Mouse (Mus musculus): ENCODE measurements around the gene Tctex1d4. TPM values are rescaled to one million over a fixed set of nuclear protein-coding genes. Genes with fewer than 3 reads are reported as not detected.

Gene Tctex1d4
- polyA plus RNA-seq, 1 experiment from 2014 or later = 3.6 TPM

DNA sequence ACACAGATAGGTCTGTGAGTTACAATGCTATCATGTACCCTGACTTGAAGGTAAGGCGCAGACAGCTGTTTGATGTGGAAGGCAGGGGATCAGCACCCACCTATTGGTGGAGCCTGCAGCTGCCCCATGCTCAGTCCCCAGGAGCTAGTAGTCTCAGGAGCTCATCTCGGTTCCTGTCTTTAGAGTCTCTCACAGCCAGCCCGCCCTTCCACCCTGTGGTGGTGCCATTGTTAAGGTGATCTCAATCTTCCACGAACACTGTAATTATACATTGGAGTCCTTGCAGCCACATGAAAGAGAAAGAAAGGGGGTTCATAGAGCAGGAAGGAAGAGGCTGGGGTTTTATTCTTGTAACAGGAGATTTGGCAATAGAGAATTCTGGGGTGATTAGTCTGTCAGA lies 26.6 kb upstream of the Tctex1d4 start:
- Histone ChIP-seq H3K27me3 (ENCODE audit: control insufficient read depth, insufficient read depth, low read depth, low read length) (no peaks in the 10 kb centered on the region), H3K4me3 (ENCODE audit: low read length) (no peak overlapping the region), H3K27ac (ENCODE audit: low read length) (no peak overlapping the region), H3K4me2 (ENCODE audit: low read depth, low read length) (no peak overlapping the region), H3K9ac (ENCODE audit: low read length) (no peak overlapping the region), H3K4me1 (replicated peaks; ENCODE audit: control insufficient read depth, insufficient read depth, low read length) (peaks cover 36% of the 10 kb centered on the region), H3K9me3 (ENCODE audit: control insufficient read depth, low read length) (no peaks in the 10 kb centered on the region), H3K36me3 (ENCODE audit: control insufficient read depth, insufficient read depth, low read length) (no peaks in the 10 kb centered on the region; the same call in 1 of the 2 replicates)
- no peak for ATAC-seq (ENCODE audit: low read depth)
- 81% methylated on average over 4 of the region's 4 CpGs for WGBS

DNA sequence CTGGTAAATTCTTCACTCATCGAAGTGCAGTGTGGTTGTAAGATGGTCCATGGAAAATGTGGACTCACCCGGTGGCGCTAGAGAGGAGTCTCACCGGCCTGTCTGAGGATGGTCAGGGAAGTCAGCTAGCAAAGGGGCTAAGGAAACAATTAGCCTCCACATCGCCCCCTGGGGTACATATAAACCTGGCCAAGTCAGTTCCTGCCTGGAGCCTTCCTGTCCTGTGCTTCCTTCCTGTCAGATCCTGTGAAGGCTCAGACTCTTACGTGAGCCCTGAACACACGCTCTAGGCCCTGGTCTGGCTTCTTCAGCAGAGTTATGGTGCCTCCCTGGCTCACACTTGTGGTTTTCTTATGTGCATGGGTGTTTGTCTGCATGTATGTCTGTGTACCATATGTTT lies 25.4 kb upstream of the Tctex1d4 start:
- Histone ChIP-seq H3K9me3 (ENCODE audit: control insufficient read depth, low read length) (no peaks in the 10 kb centered on the region), H3K27ac (ENCODE audit: low read length) (0 out of 2 replicates have a peak overlapping the region, but pooled peaks have one; percentile 4), H3K4me3 (ENCODE audit: low read length) (no peak overlapping the region), H3K4me1 (replicated peaks; ENCODE audit: control insufficient read depth, insufficient read depth, low read length) (peaks cover 34% of the 10 kb centered on the region), H3K9ac (ENCODE audit: low read length) (no peak overlapping the region), H3K4me2 (ENCODE audit: low read depth, low read length) (no peak overlapping the region), H3K27me3 (ENCODE audit: control insufficient read depth, insufficient read depth, low read depth, low read length) (no peaks in the 10 kb centered on the region), H3K36me3 (ENCODE audit: control insufficient read depth, insufficient read depth, low read length) (no peaks in the 10 kb centered on the region; the same call in 1 of the 2 replicates)
- ATAC-seq (ENCODE audit: low read depth) = no peak
- WGBS = 46% methylated on average over 7 of the region's 7 CpGs

DNA sequence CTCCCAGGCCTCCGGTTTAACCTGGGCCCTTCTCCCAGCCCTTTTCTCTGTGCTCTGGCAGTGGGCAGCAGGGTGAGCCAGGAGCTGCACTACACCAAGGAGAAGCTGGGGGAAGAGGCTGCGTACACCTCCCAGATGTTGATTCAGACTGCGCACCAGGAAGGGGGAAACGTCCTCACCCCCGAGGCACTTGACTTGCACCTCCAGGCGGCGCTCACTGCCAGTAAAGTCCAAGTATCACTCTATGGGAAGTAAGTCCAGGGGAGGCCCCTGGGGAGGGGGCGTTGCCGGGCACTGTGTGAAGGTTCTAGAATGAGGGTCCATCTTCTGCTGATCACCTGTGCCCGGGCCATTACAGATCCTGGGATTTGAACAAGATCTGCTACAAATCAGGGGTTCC lies 21.9 kb upstream of the Tctex1d4 start:
- H3K27ac ChIP-seq (ENCODE audit: low read length) = no peak overlapping the region
- no peak overlapping the region for H3K4me3 ChIP-seq (ENCODE audit: low read length)
- H3K9ac ChIP-seq (ENCODE audit: low read length) = no peak overlapping the region
- H3K36me3 ChIP-seq (ENCODE audit: control insufficient read depth, insufficient read depth, low read length) = peaks cover 5% of the 10 kb centered on the region; the same call in 1 of the 2 replicates
- no peaks in the 10 kb centered on the region for H3K27me3 ChIP-seq (ENCODE audit: control insufficient read depth, insufficient read depth, low read depth, low read length)
- H3K9me3 ChIP-seq (ENCODE audit: control insufficient read depth, low read length) = no peaks in the 10 kb centered on the region
- no peak overlapping the region for H3K4me2 ChIP-seq (ENCODE audit: low read depth, low read length)
- WGBS = 64% methylated on average over 10 of the region's 10 CpGs
- no peak for ATAC-seq (ENCODE audit: low read depth)
- H3K4me1 ChIP-seq (replicated peaks; ENCODE audit: control insufficient read depth, insufficient read depth, low read length) = peaks cover 11% of the 10 kb centered on the region; the same call in 1 of the 2 replicates

DNA sequence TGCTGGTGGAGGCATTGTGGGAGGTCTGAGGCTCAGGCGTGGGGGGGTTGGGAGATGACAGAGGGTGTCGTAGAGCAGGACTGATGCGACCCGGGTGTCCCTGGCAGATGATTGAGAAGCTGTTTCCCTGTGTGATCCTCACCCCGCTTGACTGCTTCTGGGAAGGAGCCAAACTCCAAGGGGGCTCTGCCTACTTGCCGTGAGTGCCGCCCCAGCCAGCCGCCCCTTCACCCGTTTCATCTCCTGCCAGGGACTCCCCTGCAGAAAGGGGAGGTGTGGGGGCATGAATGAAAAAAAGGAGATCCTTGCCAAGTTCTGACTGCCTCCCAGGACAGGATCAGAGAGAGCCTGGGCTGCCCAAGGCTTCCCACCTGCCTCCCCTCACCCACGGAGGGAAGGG lies 21.5 kb upstream of the Tctex1d4 start:
- Histone ChIP-seq H3K9ac (ENCODE audit: low read length) (0 out of 2 replicates have a peak overlapping the region, but pooled peaks have one; percentile 28), H3K4me1 (replicated peaks; ENCODE audit: control insufficient read depth, insufficient read depth, low read length) (peaks cover 11% of the 10 kb centered on the region; the same call in 1 of the 2 replicates), H3K4me3 (ENCODE audit: low read length) (no peak overlapping the region), H3K9me3 (ENCODE audit: control insufficient read depth, low read length) (no peaks in the 10 kb centered on the region), H3K4me2 (ENCODE audit: low read depth, low read length) (no peak overlapping the region), H3K27ac (ENCODE audit: low read length) (no peak overlapping the region), H3K36me3 (ENCODE audit: control insufficient read depth, insufficient read depth, low read length) (peaks cover 8% of the 10 kb centered on the region; the same call in 1 of the 2 replicates), H3K27me3 (ENCODE audit: control insufficient read depth, insufficient read depth, low read depth, low read length) (no peaks in the 10 kb centered on the region)
- WGBS = 39% methylated on average over 10 of the region's 10 CpGs
- no peak for ATAC-seq (ENCODE audit: low read depth)

DNA sequence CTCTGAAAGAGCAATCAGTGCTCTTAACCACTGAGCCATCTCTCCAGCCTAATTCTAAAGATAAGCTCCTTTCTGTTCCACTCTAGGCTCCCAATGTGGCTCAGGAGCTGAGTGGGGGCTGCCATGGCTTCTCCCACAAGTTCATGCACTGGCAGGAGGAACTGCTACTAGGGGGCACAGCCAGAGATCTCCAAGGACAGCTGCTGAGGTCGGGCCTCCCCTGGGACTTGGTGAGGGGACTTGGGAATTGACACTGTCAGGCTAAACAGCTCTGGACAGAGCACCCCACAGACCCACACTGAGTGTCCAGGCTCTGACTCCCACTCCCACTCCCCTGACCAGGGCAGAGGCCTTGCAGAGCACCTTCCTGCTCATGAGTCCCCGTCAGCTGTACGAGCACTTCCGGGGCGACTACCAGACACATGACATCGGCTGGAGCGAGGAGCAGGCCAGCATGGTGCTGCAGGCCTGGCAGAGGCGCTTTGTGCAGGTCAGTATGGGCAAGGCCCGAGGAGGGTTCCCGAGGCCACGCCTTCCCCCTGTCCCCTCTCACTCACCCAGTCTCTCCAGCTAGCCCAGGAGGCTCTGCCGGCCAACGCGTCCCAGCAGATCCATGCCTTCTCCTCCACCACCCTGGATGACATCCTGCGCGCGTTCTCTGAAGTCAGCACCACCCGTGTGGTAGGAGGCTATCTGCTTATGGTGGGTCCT lies 18.6 kb upstream of the Tctex1d4 start:
- H3K36me3 ChIP-seq (ENCODE audit: control insufficient read depth, insufficient read depth, low read length) = peaks cover 10% of the 10 kb centered on the region; the same call in 1 of the 2 replicates
- no peaks in the 10 kb centered on the region for H3K27me3 ChIP-seq (ENCODE audit: control insufficient read depth, insufficient read depth, low read depth, low read length)
- H3K27ac ChIP-seq (ENCODE audit: low read length) = no peak overlapping the region
- peaks cover 8% of the 10 kb centered on the region; the same call in 1 of the 2 replicates for H3K4me1 ChIP-seq (replicated peaks; ENCODE audit: control insufficient read depth, insufficient read depth, low read length)
- ATAC-seq (ENCODE audit: low read depth) = no peak
- H3K4me3 ChIP-seq (ENCODE audit: low read length) = no peak overlapping the region
- no peak overlapping the region for H3K4me2 ChIP-seq (ENCODE audit: low read depth, low read length)
- no peak overlapping the region for H3K9ac ChIP-seq (ENCODE audit: low read length)
- H3K9me3 ChIP-seq (ENCODE audit: control insufficient read depth, low read length) = no peaks in the 10 kb centered on the region
- WGBS = 88% methylated on average over 18 of the region's 18 CpGs

DNA sequence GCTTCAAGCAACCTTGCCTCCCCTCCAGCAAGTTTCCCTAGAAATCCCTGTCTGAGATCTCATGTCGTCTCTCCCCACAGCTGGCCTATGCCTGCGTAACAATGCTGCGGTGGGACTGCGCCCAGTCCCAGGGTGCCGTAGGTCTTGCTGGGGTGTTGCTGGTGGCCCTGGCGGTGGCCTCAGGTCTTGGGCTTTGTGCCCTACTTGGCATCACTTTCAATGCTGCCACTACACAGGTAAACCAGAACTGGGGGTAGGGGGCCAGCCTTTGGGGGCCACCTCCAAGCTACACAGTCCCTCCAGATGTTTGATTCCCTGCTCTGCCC lies 18.1 kb upstream of the Tctex1d4 start:
- Histone ChIP-seq H3K9me3 (ENCODE audit: control insufficient read depth, low read length) (no peaks in the 10 kb centered on the region), H3K4me1 (replicated peaks; ENCODE audit: control insufficient read depth, insufficient read depth, low read length) (peaks cover 8% of the 10 kb centered on the region; the same call in 1 of the 2 replicates), H3K27ac (ENCODE audit: low read length) (no peak overlapping the region), H3K9ac (ENCODE audit: low read length) (no peak overlapping the region), H3K27me3 (ENCODE audit: control insufficient read depth, insufficient read depth, low read depth, low read length) (no peaks in the 10 kb centered on the region), H3K4me3 (ENCODE audit: low read length) (no peak overlapping the region), H3K36me3 (ENCODE audit: control insufficient read depth, insufficient read depth, low read length) (peaks cover 10% of the 10 kb centered on the region; the same call in 1 of the 2 replicates), H3K4me2 (ENCODE audit: low read depth, low read length) (no peak overlapping the region)
- no peak for ATAC-seq (ENCODE audit: low read depth)
- 89% methylated on average over 6 of the region's 6 CpGs for WGBS

DNA sequence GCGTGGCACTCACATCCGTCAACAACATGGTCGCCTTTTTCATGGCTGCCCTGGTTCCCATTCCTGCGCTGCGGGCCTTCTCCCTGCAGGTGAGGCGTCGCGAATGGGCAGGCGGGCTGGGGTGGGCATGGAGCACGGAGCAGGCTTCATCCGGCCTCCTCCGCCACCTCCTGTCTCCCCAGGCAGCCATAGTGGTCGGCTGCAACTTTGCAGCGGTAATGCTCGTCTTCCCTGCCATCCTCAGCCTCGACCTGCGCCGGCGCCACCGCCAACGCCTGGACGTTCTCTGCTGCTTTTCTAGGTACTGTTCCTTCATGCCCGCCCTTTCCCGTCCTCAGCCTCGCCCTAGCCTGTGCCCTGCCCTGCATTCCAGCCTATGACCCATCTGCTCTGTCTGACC lies 17.3 kb upstream of the Tctex1d4 start:
- H3K4me2 ChIP-seq (ENCODE audit: low read depth, low read length) = no peak overlapping the region
- no peak overlapping the region for H3K9ac ChIP-seq (ENCODE audit: low read length)
- H3K27me3 ChIP-seq (ENCODE audit: control insufficient read depth, insufficient read depth, low read depth, low read length) = no peaks in the 10 kb centered on the region
- H3K9me3 ChIP-seq (ENCODE audit: control insufficient read depth, low read length) = no peaks in the 10 kb centered on the region
- no peak for ATAC-seq (ENCODE audit: low read depth)
- 90% methylated on average over 25 of the region's 25 CpGs for WGBS
- peaks cover 12% of the 10 kb centered on the region; the same call in 1 of the 2 replicates for H3K36me3 ChIP-seq (ENCODE audit: control insufficient read depth, insufficient read depth, low read length)
- H3K4me1 ChIP-seq (replicated peaks; ENCODE audit: control insufficient read depth, insufficient read depth, low read length) = peaks cover 7% of the 10 kb centered on the region; the same call in 1 of the 2 replicates
- H3K27ac ChIP-seq (ENCODE audit: low read length) = no peak overlapping the region
- no peak overlapping the region for H3K4me3 ChIP-seq (ENCODE audit: low read length)

DNA sequence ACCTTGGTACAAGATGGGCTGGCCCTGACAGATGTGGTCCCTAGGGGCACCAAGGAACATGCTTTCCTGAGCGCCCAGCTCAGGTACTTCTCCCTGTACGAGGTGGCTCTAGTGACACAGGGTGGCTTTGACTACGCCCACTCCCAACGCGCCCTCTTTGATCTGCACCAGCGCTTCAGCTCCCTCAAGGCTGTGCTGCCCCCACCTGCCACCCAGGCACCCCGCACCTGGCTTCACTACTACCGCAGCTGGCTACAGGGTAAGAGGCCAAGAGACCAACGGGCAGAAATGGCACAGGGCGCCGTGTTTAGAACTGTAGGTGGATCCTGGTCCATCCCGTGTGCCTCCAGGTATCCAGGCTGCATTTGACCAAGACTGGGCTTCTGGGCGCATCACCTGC lies 16.3 kb upstream of the Tctex1d4 start:
- no peaks in the 10 kb centered on the region for H3K9me3 ChIP-seq (ENCODE audit: control insufficient read depth, low read length)
- H3K27me3 ChIP-seq (ENCODE audit: control insufficient read depth, insufficient read depth, low read depth, low read length) = no peaks in the 10 kb centered on the region
- ATAC-seq (ENCODE audit: low read depth) = no peak
- 92% methylated on average over 13 of the region's 13 CpGs for WGBS
- H3K4me3 ChIP-seq (ENCODE audit: low read length) = no peak overlapping the region
- no peak overlapping the region for H3K4me2 ChIP-seq (ENCODE audit: low read depth, low read length)
- peaks cover 12% of the 10 kb centered on the region; the same call in 1 of the 2 replicates for H3K36me3 ChIP-seq (ENCODE audit: control insufficient read depth, insufficient read depth, low read length)
- no peak overlapping the region for H3K9ac ChIP-seq (ENCODE audit: low read length)
- no peak overlapping the region for H3K27ac ChIP-seq (ENCODE audit: low read length)
- H3K4me1 ChIP-seq (replicated peaks; ENCODE audit: control insufficient read depth, insufficient read depth, low read length) = peaks cover 1% of the 10 kb centered on the region; the same call in 1 of the 2 replicates

DNA sequence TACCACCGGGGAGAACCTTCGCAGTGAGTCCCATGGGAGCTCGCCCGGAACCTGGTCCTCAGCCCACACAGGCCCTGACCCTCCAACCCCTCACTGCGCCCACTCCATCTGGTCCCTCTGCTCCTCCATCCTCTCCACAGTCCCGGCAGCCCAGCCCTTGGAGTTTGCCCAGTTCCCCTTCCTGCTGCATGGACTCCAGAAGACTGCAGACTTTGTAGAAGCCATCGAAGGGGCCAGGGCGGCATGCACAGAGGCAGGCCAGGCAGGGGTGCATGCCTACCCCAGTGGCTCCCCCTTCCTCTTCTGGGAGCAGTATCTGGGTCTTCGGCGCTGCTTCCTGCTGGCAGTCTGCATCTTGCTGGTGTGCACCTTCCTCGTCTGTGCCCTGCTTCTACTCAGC lies 15.6 kb upstream of the Tctex1d4 start:
- no peak for ATAC-seq (ENCODE audit: low read depth)
- WGBS = 95% methylated on average over 11 of the region's 11 CpGs
- H3K27me3 ChIP-seq (ENCODE audit: control insufficient read depth, insufficient read depth, low read depth, low read length) = no peaks in the 10 kb centered on the region

More for the DNA sequence above, 15.6 kb upstream of the Tctex1d4 start:
- Histone ChIP-seq H3K4me1 (replicated peaks; ENCODE audit: control insufficient read depth, insufficient read depth, low read length) (no peaks in the 10 kb centered on the region), H3K36me3 (ENCODE audit: control insufficient read depth, insufficient read depth, low read length) (peaks cover 12% of the 10 kb centered on the region; the same call in 1 of the 2 replicates), H3K4me3 (ENCODE audit: low read length) (no peak overlapping the region), H3K4me2 (ENCODE audit: low read depth, low read length) (no peak overlapping the region), H3K9ac (ENCODE audit: low read length) (no peak overlapping the region), H3K9me3 (ENCODE audit: control insufficient read depth, low read length) (no peaks in the 10 kb centered on the region), H3K27ac (ENCODE audit: low read length) (no peak overlapping the region)

Data from lung, embryonic 16.5 days (tissue).